Mouse (Mus musculus) myocyte (in vitro differentiated cells): ENCODE results near the gene Arf5.

Experiments
- E2F4 ChIP-seq: IDR thresholded peaks from one replicate; pipeline ENCODE4 v1.6.1; 2011; ENCODE audit warnings: mild to moderate bottlenecking, control low read depth, moderate library complexity; ENCODE audit not compliant: insufficient read depth
- MAX ChIP-seq: IDR thresholded peaks from one replicate; pipeline ENCODE4 v1.6.1; 2011; ENCODE audit warnings: low read depth, mild to moderate bottlenecking, control low read depth
- MYOD1 ChIP-seq, 3 experiments: IDR thresholded peaks; one replicate each; pipeline ENCODE4 v1.6.1; 2011; ENCODE audit warnings: control low read depth in 2 of 3, low read depth in 2 of 3, mild to moderate bottlenecking in 2 of 3, moderate library complexity in 1 of 3; ENCODE audit not compliant: insufficient read length in 2 of 3, control insufficient read depth in 1 of 3
- POLR2A ChIP-seq: IDR thresholded peaks from one replicate; pipeline ENCODE4 v1.6.1; 2011; ENCODE audit warnings: low read depth, mild to moderate bottlenecking, control low read depth, moderate library complexity; ENCODE audit not compliant: insufficient read length
- REST ChIP-seq: IDR thresholded peaks from one replicate; pipeline ENCODE4 v1.6.1; 2011; ENCODE audit warnings: mild to moderate bottlenecking, control low read depth, moderate library complexity; ENCODE audit not compliant: insufficient read depth, insufficient read length
- TCF12 ChIP-seq: IDR thresholded peaks from one replicate; pipeline ENCODE4 v1.6.1; 2011; ENCODE audit warnings: mild to moderate bottlenecking, control low read depth; ENCODE audit not compliant: poor library complexity, insufficient read depth, severe bottlenecking
- USF1 ChIP-seq: IDR thresholded peaks from one replicate; pipeline ENCODE4 v1.6.1; 2011; ENCODE audit warnings: low read depth, mild to moderate bottlenecking, control low read depth, moderate library complexity

DNA sequence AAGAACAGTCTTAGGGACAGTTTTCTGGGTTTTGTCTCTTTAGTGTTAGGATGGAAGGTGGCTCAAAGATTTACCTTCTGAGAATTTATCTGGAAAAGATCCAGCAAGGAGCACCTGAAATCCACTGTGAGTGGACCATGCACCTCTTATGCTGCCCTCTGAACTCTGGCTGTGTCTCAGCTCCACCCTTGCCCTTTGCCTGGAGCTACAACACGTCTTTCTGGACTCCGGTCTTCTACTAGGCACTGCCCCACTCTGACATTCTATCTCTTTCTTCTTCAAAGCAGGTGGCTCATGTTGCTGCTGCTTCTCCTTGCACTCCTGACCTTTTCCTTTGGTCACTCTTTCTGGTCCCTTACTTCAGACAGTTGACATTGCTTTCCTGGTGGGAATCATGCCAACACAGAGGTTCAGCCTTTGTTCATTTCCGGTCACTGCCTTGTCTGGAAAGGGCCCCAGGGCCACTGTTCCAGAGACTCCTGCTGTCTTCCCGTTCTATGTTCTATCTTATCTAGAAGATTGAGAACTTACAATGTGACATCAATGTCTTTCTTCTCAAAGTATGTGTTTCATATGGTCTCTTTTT is 46.8 kb downstream of the Arf5 start:
- TF ChIP-seq TCF12 (no peak), MYOD1 (IDR thresholded peaks at IDR 0.05; ENCODE audit: control insufficient read depth in 1 of 3, insufficient read length in 2 of 3, low read depth in 2 of 3) (no peak), POLR2A (no peak), MAX (no peak), E2F4 (no peak), REST (no peak), USF1 (no peak)
